Mouse (Mus musculus) ES-CJ7 (cell line): ENCODE results near the gene B3galnt2.
"Not testable (repeated sequence)": the region's sequence is repeated elsewhere in the genome, so short reads cannot be mapped to it uniquely, and the experiment has no call there.

ENCODE experiments used
- DNase-seq: peaks from one replicate; pipeline ENCODE4 v3.0.0; 2011; ENCODE audit warnings: low read depth, low spot score

B3galnt2 gene

DNA sequence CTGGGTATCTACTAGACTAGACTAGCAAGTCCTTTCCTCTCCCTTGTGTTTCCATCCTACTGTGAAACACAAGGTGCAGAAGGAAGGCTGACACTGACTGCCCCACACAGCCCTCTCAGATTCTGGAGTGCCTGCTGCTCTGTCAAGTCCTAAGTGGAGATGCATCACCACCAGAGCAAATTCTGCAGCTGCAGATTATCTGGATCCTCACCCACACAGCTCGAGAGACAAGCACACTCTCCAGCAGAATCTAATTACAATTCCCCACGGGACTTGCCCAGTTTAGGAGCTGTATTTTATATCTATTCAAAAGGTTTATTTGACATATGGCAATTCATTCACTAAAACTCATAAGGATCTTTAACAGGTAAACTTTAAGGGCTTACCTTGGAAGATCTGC, 51.8 kb downstream of the B3galnt2 start:
- DNase-seq, result no peak

DNA sequence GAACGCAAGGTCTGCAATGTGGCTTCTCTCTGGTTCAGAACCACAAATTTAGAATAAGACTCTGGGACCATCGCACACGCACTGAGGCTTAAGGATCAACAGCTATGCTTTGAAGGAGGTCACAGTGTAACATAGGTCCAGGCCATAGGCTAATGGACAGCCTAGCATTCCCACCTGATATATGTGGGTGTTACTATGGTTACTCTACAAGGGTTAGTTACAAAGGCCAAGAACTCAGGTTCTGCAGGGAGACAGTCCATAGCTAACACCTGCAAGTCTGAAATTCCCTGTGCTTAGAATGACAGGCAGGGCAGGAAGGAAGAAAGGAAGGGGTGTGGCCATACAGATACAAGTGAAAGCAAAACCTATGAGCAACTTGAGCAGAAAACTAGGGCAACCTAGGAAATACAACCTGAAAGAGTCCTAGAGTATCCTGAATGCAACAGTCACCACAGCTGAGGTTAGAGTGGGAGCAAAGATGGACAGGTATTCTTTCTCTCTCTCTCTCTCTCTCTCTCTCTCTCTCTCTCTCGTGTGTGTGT, 57.3 kb downstream of the B3galnt2 start:
- DNase-seq, result no peak

DNA sequence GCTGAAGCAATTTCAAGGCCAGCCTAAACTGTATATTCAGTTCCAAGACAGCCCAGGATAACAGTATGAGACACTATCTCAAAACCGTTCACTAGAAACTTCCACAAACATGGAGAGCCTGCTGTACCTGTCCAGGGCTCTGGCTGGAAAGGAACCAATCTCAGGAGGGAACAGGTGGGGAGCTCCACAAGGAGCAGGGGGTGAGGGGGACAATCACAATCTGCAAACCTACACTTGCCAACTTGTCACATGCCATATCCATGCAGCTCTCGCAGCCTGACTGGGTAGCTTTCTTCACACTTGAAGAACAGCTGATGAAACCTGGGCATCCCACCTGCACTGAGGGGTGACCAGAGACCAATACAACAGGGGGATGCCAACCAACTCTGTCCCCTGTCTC, 59.7 kb downstream of the B3galnt2 start:
- no peak for DNase-seq

GRCm38 (mm10) chr13:14014540-14014939, 60.3 kb downstream of the B3galnt2 start:
- no peak for DNase-seq

- no peak for DNase-seq
Observed at GRCm38 (mm10) chr13:14015609-14016008, 61.3 kb downstream of the B3galnt2 start.

- no peak for DNase-seq
Observed at GRCm38 (mm10) chr13:14018283-14018682, 64.0 kb downstream of the B3galnt2 start.

DNA sequence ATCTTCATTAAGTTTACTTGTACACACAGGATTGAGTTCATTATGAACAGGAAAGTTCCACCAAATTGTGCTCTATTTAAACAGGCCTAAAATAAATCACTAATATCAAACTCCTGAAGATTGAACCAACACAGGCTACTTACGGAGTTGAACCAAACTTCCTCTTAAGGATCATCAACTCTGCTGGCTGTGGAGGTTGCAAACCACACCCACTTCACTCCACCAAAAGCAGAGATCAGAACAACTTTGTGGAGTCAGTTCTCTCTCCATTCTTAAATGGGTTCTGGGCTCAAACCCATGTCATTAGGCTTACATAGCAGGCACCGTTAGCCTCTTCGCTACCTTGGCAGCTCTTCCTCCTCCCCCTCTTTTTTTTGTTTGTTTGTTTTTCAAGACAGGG, 64.6 kb downstream of the B3galnt2 start:
- DNase-seq, result no peak

GRCm38 (mm10) chr13:14021417-14021816, 67.1 kb downstream of the B3galnt2 start:
- DNase-seq, result not testable (repeated sequence)

- DNase-seq, result no peak
Observed at GRCm38 (mm10) chr13:14025554-14025953, 71.3 kb downstream of the B3galnt2 start.

DNA sequence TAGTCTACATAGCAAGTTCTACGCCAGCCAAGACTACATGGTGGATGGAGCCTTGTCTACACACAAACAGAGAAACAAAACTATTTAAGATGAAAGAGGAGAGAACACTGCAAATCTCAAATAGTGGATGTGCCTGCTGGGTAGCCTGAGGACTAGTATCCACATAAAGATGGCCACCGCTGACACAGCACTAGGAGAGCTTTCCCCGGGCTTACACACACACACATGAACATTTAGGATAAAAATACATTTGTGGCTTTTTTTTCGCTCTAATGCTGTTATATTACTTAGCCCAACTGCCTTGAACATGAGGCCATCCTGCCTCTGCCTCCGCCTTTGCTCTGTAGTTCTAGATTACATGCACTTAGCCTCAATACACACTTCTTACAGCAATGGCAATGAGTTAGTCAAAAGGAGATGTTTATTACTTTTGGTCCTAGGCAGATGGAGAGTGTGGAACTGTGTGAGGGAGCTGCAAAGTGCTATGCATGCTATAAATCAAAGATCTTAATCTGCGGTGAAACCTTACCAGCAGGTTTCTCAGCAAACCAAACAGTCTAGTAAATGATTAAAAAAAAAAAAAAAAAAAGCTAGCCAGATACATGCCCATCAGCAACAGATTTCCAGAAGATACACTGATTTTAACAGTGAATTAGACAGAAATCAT, 72.0 kb downstream of the B3galnt2 start:
- no peak for DNase-seq

- DNase-seq, result no peak
Observed at GRCm38 (mm10) chr13:14033309-14034072, 79.2 kb downstream of the B3galnt2 start.

DNA sequence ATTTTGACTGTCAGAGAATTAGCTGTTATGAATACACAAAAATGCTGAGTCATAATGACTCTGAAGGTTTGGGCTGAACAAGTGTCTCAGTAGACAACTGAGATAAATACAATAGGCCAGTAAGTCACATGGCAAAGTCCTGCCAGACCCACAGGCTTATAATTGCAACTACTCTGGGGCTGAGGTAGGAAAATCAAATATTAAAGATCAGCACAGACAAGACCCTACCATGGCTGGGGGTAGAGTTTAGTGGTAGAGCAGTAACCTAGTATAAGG, 79.7 kb downstream of the B3galnt2 start:
- DNase-seq, result peak; percentile 33

GRCm38 (mm10) chr13:14035352-14035751, 81.1 kb downstream of the B3galnt2 start:
- DNase-seq, result not testable (repeated sequence)

DNA sequence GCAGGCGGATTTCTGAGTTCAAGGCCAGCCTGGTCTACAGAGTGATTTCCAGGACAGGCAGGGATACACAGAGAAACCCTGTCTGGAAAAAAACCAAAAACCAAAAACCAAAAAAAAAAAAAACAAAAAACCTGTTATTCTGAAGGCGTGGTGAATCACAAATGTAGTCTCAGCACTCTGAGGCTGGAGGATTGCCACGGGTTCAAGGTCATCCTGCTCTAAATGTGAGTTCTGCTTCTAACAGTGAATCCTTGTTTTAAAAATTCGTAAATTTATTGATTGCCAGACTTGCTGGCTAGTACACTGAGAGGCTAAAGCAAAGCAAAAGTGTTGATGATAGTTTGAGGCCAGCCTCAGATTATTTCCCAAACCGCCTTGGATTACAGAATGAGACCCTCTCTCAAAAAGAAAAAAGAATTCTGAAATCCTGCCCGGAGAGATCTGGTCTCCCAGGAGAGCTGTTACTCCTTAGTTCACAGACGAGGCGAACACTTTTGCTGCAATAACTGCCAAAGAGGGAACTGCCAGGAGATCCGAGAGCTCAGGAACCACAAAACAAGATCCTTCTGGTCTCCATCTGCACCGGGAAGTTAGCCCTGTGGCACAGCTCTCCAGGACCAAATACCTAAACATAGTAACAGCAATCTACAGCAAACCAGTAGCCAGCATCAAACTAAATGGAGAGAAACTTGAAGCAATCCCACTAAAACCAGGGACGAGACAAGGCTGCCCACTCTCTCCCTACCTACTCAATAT, 81.8 kb downstream of the B3galnt2 start:
- DNase-seq, result no peak

DNA sequence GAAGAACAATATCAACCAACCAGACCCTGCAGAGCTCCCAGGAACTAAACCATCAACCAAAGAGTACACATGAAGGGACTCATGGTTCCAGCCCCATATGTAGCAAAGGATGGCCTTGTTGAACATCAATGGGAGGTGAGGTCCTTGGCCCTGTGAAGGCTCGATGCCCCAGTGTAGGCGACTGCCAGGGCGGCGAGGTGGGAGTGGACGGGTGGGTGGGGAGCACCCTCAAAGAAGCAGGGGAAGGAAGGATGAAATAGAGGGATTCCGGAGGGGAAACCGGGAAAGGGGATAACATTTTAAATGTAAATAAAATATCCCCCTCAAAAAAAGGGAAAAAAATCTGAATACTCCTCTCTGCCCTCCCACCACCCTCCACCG, 84.6 kb downstream of the B3galnt2 start:
- no peak for DNase-seq

GRCm38 (mm10) chr13:14039292-14039965, 85.2 kb downstream of the B3galnt2 start, which contains the start of gene Tbce:
Gene Tbce (minus strand): TSS chr13:14039638.
- peak; percentile 93 for DNase-seq

DNA sequence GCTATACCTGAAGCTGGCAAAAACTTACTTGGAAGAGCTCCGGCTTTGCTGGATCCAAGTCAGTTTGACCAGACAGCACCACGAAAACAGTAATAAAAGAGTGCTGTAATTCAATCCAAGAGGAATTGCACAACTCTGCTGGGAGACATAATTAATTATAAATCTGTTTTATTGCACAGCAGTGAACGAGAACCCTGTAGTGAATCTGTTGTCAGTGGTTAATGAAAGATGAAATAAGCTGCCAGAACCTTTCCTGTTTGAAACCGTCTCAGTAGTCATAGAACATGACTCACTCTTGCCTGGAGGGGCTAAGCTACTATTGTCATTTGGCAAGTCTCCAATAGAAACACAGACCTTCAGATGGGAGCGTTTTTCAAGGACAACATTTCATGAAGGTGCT, 85.9 kb downstream of the B3galnt2 start:
- DNase-seq, result no peak

- DNase-seq, result no peak
Observed at GRCm38 (mm10) chr13:14043851-14044250, 89.6 kb downstream of the B3galnt2 start.

GRCm38 (mm10) chr13:14044521-14044920, 90.3 kb downstream of the B3galnt2 start:
- DNase-seq, result no peak
